Mouse (Mus musculus): ENCODE measurements around the gene Wnt10a.

DNA sequence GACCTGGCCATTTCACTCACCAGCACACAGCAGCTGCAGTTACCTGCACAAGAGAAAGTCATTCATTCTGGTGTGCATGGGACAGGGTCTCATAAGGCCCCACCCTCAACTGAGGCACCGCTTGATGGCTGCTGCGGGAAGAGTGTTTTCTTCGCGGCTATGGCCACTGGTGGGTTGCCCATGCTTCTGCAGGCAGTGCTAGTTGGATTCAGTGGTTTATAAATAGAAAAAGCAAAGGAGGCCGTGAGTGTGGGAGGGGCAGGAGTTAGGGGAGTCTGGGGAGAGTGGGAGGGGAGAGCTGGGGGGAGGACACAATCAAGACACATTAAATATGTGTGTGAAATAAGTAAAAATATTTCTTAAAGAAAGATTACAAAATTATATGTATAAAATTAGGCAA lies 51.8 kb downstream of the Wnt10a start:
- no peak for TF ChIP-seq PAX5 (IDR thresholded peaks at IDR 0.05; ENCODE audit: low read length)
- no peak for TF ChIP-seq UBTF (IDR thresholded peaks at IDR 0.05; ENCODE audit: low read depth, low read length)
- TF ChIP-seq CTCF (conservative IDR thresholded peaks at IDR 0.05 in 1 of 2, IDR thresholded peaks at IDR 0.05 in 1 of 2; ENCODE audit: low read depth in 2 of 2, low read length in 2 of 2), result no peak
- no peak for TF ChIP-seq EP300 (IDR thresholded peaks at IDR 0.05; ENCODE audit: low read length)
- TF ChIP-seq MAX (IDR thresholded peaks at IDR 0.05; ENCODE audit: low read length), result no peak

Data from CH12.LX (cell line).